Mouse (Mus musculus) frontal cortex, adult 2 months (tissue): ENCODE results near the gene B3galt5. TPM values are rescaled to one million over a fixed set of nuclear protein-coding genes. Genes with fewer than 3 reads are reported as not detected.
A peak's percentile ranks its signal among the peaks of the same experiment; 100 is the strongest.
"Not testable (repeated sequence)": the region's sequence is repeated elsewhere in the genome, so short reads cannot be mapped to it uniquely, and the experiment has no call there.

Source experiments
- DNase-seq, 2 experiments: peaks; one replicate each; pipeline ENCODE4 v3.0.0; 2022; ENCODE audit warnings: low spot score in 1 of 2; ENCODE audit errors: extremely low spot score in 1 of 2
- polyA plus RNA-seq: library from polyadenylated mRNA; depleted of rRNA; stranded (reverse); fragments of >200 nt; gene quantifications from 2 replicates; pipeline ENCODE4 v1.2.3, GENCODE M21; 2012

The B3galt5 gene
- polyA plus RNA-seq, 1 experiment: 14.2 TPM

DNA sequence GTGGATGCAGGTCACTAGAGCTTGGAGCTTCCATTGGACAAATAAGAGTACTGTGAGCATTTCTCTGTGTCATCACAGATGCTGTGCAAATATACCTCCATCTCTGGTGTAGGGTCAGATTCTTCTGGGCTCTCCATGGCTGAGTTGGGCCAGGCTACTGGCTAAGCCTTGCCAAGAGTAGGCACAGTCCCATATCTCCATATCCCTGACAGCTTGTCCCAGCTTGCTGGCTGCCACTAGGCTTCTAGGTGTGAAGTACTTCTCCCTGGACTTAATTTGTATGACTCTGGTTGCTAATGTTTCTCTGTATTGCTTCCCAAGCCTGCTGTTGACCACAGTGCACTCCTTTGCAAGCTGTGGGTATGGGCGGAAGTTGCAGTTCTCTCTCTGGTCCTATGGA is 16.5 kb downstream of the B3galt5 start:
- no peak for DNase-seq

DNA sequence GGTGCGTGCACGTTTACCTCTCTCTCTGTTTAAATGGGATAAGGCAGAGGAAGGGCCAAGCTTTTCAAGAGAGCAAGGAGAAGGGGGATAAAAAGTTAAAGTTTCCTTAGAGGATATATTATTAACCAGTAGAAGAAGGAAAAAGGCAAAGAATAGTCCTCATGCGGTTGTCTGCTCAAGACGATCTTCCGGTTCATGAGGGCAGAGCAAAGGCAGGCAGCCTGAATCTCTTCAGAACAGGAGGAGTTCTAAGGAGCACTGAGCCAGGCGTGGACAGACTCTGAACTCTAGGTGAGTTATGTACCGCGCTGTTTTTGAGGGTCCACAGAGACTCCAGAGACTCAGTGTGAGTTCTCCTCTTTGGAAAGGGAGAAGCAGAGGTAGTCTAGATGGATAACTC is 22.8 kb downstream of the B3galt5 start:
- DNase-seq: no peak

DNA sequence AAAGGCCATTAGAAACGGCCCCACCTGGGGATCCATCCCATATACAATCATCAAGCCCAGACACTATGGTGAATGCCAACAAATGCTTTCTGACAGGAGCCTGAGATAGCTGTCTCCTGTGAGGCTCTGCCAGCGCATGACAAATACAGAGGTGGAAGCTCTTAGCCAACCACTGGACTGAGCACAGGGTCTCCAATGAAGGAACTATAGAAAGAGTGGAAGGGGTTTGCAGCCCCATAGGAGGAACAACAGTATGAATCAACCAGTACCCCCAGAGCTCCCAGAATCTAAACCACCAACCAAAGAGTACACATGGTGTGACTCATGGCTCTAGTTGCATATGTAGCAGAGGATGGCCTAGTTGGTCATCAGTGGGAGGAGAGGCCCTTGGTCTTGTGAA is 36.1 kb downstream of the B3galt5 start:
- DNase-seq: no peak

- no peak for DNase-seq
Measured at GRCm38 (mm10) chr16:96272929-96273619, 37.5 kb downstream of the B3galt5 start.

GRCm38 (mm10) chr16:96276596-96276995 is 41.0 kb downstream of the B3galt5 start:
- DNase-seq: no peak

DNA sequence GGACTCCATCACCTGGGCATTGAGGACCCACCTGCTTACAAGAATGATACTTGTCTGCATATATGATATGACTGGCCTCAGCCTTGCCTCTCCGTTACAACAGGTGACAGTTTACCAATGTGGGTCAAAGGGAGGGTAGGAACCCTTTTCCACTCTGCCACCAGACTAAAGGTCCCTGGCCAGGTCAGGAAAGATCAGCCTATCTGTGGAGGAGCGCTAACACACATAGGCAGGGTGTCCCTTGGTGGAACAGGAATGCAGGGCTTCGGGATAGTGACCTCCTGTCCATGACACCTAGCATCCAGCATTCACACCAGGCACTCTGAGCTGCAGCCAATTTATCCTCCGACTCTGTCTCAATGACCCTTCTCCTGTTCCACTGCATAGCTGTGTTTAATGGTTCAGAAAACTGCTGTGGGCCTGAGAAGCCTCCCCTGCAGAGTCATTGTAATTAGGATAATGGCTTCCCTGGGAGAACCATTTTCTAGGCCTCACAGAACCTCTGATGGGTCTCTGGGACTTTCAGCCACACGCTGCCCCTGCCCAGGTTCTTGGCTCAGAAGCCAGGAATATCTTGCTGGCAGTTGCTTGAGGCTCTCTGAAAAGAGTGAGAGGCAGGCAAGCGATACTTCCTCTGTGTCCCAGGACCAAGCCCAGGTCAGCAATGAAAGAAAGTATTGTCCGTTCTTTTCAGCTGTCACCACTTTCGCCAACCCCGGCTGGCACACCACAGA is 43.1 kb downstream of the B3galt5 start:
- DNase-seq: no peak

GRCm38 (mm10) chr16:96280719-96281605 is 45.4 kb downstream of the B3galt5 start:
- peak in 1 of 2 experiments; percentile 62 for DNase-seq

GRCm38 (mm10) chr16:96282566-96282965 is 47.0 kb downstream of the B3galt5 start:
- DNase-seq: no peak

GRCm38 (mm10) chr16:96291885-96292284 is 56.3 kb downstream of the B3galt5 start:
- DNase-seq: no peak

DNA sequence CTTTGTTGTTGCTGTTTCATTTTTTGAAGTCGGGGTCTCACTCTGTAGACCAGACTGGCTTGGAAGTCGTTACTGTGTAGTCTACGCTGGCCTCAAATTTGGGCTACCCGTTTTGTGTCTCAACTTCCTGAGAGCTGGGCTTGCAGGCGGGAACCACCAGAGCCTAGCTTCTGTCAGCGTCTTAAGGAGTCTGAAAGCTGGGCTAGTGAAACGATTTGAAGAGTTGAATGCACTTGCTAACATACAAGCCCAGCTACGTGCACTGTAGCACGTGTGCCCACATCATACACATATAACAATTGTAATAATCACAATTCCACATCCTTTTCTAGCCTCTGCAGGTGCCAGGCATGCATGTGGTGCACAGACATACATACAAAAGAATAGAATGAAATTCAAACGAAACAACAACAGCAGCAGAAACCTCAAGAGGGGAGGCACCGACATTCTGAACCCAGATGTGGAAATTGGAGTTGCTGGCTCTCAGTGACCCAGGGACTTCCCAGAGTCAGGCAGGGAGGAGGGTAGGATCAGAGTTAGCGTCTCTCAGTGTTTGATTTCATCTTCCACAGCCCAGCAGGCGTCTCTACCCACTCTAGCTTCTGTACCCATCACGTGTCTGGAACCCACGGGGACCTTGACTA is 57.1 kb downstream of the B3galt5 start:
- DNase-seq: no peak

DNA sequence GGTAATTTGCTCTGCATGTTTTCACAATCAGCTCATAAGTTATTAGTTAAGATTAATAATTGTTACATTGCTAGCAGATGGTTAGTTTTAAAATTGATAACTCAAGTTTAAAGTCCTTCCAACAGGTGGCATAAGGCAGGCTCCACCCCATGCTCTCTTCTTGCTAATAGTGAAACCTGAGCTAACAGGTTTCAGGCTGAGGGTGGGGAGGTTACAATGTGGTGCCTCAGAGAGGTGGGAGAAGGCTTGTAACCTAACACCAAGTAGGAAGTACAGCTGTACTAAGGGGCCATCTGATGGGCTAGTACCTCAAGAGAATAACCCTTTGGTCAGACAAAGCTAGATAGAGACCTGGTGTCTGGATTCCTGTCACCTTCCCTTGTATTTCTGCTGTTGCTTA is 62.5 kb downstream of the B3galt5 start:
- DNase-seq: no peak

- DNase-seq: no peak
Measured at GRCm38 (mm10) chr16:96298574-96298973, 63.0 kb downstream of the B3galt5 start.

- DNase-seq: no peak
Measured at GRCm38 (mm10) chr16:96303356-96303755, 67.8 kb downstream of the B3galt5 start.

- no peak for DNase-seq
Measured at GRCm38 (mm10) chr16:96304438-96304837, 68.8 kb downstream of the B3galt5 start.

DNA sequence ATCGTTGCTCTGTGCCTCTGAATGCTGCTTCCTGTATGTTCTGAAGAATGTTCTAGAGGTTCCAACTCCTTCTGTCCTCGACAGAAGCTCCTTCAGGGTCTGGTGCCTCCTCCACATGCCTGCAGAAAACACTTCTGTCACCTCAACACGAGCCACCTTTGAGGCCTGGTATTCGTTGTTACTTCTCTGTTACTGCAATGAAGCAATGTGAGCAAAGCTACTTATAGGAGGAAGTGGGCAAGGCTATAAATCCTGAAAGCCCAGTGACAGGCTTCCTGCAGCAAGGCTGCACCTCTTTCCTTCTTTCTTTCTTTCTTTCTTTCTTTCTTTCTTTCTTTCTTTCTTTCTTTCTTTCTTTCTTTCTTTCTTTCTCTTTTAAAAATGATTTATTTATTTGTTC is 71.3 kb downstream of the B3galt5 start:
- no peak for DNase-seq

DNA sequence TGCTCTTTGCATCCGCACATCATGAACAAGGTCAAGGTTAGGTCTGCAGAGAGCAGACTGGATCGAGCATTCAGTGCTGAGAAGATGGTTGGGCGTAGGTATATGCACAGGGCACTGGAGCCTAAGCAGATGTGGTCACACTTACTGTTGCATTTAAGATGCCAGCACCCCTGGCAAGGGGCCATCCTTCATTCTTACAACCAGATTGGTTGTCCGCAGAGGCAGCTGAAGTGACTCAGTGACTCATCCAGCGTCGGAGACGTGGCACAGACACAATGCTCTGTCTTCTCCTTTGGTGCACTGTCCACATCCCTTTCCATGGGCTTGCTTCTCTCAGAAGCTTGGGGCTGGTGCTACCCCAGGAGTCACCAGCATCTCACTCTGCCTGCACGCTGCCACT is 82.2 kb downstream of the B3galt5 start:
- DNase-seq: no peak

GRCm38 (mm10) chr16:96322739-96323138 is 87.1 kb downstream of the B3galt5 start:
- DNase-seq: no peak

DNA sequence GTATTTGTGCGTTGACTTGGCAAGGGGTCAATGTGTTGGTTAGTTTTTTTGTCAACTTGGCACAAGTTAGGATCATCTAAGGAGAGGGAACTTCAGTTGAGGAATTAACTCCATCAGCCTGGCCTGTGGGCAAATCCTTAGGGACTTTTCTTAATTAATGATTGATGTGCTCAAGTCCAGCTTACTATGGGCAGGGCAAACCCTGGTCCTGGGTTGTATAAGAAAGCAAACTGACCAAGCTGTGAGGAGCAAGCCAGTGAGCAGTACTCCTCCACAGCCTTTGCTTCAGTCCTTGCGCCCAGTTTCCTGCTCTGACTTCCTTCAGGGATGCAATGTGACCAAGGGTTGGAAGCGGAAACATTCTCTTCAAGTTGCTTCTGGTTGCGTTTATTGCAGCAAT is 87.6 kb downstream of the B3galt5 start:
- DNase-seq: no peak

DNA sequence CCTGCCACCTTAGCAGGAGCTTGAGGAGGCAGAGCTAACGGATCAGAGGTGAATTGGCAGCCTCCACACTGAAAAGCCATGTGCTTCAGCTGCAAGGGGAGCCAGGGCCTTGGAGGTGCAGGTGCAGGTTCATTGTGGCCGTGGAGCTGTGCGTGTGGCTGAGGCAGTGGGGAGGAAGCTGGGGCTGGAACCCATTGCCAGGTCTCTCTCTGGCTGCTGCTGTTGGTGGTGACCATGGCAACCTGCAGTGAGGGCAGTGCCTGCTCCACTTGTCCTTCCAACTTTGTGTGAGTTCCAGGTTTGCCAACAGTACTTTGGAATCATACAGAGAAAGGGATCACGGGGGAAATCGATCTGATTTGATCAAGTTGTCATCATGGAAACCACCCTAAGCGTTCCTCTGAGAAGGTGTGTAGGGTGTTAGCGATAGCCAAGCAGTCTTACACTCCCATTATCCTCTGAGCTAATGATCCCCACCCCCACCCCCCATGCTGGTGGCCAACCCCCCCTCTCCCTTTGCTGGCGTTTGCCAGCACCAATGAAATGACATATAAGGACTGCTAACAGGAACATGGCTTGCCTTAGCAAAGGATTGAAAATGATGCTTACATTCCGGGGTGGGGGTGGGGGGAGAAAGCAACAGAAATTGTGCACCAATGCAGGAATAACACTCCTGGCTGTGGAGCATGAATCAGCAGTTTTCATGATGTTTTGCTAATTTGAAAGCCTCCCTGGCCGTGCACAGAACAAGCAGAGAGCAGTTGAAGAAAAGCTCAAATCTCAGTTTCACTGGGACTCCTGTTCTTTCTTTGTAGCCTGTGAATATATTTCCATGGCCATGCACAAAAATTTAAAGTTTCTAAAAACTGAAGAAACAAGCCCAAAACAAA is 90.8 kb downstream of the B3galt5 start:
- peak in 1 of 2 experiments; percentile 35 for DNase-seq

DNA sequence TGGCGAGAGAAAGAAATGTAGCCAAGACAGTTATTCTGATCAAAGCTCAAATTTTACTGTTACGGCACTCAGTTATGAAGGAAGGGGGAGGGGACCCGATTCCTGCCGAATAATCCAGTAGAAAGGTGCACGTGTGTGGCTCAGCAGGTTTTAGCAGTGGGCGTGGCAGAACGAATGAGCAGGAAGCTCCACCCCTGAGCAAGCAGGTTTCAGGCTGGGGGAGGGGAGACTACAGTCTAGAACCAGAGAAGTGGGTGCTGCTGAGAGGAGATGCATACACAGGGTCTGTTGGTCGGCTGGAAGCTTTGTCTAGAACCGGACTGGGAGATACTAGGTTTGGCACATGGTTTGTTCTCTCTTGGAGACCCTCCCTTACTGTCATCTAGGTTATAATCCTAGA is 91.7 kb downstream of the B3galt5 start:
- DNase-seq: not testable (repeated sequence)
